Mouse (Mus musculus) spleen, adult 10 weeks (tissue): ENCODE results near the gene Ercc6l2. TPM values are rescaled to one million over a fixed set of nuclear protein-coding genes. Genes with fewer than 3 reads are reported as not detected.

Source experiments
- polyA plus RNA-seq: library from polyadenylated mRNA; stranded (reverse); fragments of 350-450 nt; fragmentation: Illumina TruSeq; extraction: RNeasy Lipid Tissue Mini Kit (QIAGEN cat#74804); gene quantifications from one replicate; pipeline ENCODE4 v1.2.3, GENCODE M21; 2015; ENCODE audit warnings: low replicate concordance; ENCODE audit not compliant: insufficient read depth

Gene Ercc6l2
- 38.5 TPM for polyA plus RNA-seq

DNA sequence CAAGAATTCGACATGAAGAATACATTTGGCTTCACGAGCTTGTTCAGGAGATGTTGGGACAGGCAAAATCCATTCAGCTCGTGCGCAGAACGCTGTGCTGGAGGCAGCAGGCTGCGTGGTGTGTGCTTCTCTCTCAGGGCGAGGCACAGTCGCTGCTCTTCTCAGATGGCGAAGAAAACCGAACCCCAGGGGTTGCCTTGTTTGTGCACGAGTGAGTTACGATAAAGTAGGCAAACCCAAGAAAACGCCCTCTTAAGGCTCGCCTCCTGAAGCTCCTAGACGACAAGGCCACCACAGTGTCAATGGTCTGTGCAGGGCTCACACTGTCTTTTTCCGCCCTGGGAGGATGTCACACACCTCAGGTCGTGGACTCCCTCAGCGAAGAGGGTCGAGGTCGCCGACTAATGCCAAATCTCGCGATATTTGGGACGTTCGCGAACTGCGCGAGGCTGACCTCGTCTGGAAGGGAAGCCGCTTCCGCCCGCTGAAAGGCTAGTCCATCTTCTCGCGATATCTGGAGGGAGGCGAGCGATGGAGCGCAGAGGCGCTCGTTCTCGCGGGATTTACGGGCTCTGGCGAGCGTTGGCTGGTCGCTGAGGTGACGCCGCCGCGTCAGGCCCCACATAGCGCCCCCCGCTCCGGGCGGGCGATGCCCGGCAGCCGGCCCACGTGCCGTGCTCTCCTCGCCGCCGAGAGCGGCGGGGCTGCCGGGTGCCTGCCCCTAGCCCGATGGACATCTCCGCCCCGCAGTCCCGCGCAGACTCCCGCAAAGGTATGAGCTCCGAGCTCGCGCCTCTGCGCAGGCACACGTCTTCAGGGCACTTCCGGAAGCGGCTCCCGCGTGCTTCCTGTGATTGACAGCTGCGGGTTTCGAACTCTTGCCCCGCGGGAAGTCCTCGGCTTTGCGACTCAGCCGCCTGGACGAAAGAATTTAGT, at the start of gene Ercc6l2:
Gene Ercc6l2 (plus strand): TSS at position 495 of the 936 bp plus-strand sequence.

Other genes starting within 250 kb of the Ercc6l2 start
- 14.7 TPM for gene Ptch1, start 241.6 kb upstream of the Ercc6l2 start, polyA plus RNA-seq